Mouse (Mus musculus) regulatory T cell (primary cell): ENCODE measurements around the gene Kcnh5.

Experiments
- in situ Hi-C: fragments of 300-600 bp; cut with MboI, MseI; formaldehyde crosslinking; loops from one replicate; pipeline ENCODE4 v1.15.1; 2025; ENCODE audit warnings: high pct_unique_total_duplicates

The Kcnh5 gene

GRCm38 (mm10) chr12:75176691-75177645, at the start of gene Kcnh5:
TSS of gene Kcnh5 (minus strand) at chr12:75177332.
- in situ Hi-C loops: no loop called here

- in situ Hi-C loops: no loop called here
Measured at GRCm38 (mm10) chr12:75223966-75224365, 46.8 kb upstream of the Kcnh5 start.

- in situ Hi-C loops: no loop called here
Measured at GRCm38 (mm10) chr12:75189413-75189812, 12.3 kb upstream of the Kcnh5 start.

GRCm38 (mm10) chr12:75182646-75183045, 5.5 kb upstream of the Kcnh5 start:
- in situ Hi-C loops: no loop called here

- in situ Hi-C loops: no loop called here
Measured at GRCm38 (mm10) chr12:75179491-75179890, 2.4 kb upstream of the Kcnh5 start.

- in situ Hi-C loops: no loop called here
Measured at GRCm38 (mm10) chr12:75177646-75178030, 506 bp upstream of the Kcnh5 start.

GRCm38 (mm10) chr12:75175931-75176565, 1.1 kb downstream of the Kcnh5 start:
- in situ Hi-C loops: no loop called here

- in situ Hi-C loops: no loop called here
Measured at GRCm38 (mm10) chr12:75170970-75171369, 6.2 kb downstream of the Kcnh5 start.

GRCm38 (mm10) chr12:75153076-75153568, 24.0 kb downstream of the Kcnh5 start:
- in situ Hi-C loops: no loop called here

GRCm38 (mm10) chr12:75139792-75140191, 37.3 kb downstream of the Kcnh5 start:
- in situ Hi-C loops: no loop called here

- in situ Hi-C loops: no loop called here
Measured at GRCm38 (mm10) chr12:75091921-75092320, 85.2 kb downstream of the Kcnh5 start.

- in situ Hi-C loops: no loop called here
Measured at GRCm38 (mm10) chr12:75090957-75091356, 86.2 kb downstream of the Kcnh5 start.

- in situ Hi-C loops: no loop called here
Measured at GRCm38 (mm10) chr12:75077175-75077574, 100.0 kb downstream of the Kcnh5 start.

GRCm38 (mm10) chr12:75071043-75071442, 106.1 kb downstream of the Kcnh5 start:
- in situ Hi-C loops: no loop called here

- in situ Hi-C loops: no loop called here
Measured at GRCm38 (mm10) chr12:75062571-75062970, 114.6 kb downstream of the Kcnh5 start.

- in situ Hi-C loops: no loop called here
Measured at GRCm38 (mm10) chr12:75061731-75062130, 115.4 kb downstream of the Kcnh5 start.

- in situ Hi-C loops: no loop called here
Measured at GRCm38 (mm10) chr12:75053731-75054130, 123.4 kb downstream of the Kcnh5 start.

- in situ Hi-C loops: no loop called here
Measured at GRCm38 (mm10) chr12:75036694-75037093, 140.4 kb downstream of the Kcnh5 start.

- in situ Hi-C loops: no loop called here
Measured at GRCm38 (mm10) chr12:75031970-75032864, 144.9 kb downstream of the Kcnh5 start.

GRCm38 (mm10) chr12:74971187-74971586, 205.9 kb downstream of the Kcnh5 start:
- in situ Hi-C loops: no loop called here

- in situ Hi-C loops: no loop called here
Measured at GRCm38 (mm10) chr12:74969420-74969819, 207.7 kb downstream of the Kcnh5 start.

- in situ Hi-C loops: no loop called here
Measured at GRCm38 (mm10) chr12:74966266-74966665, 210.9 kb downstream of the Kcnh5 start.
